Comparison of ENCODE assay signal across 16 mouse cellular contexts in the genomic region with DNA sequence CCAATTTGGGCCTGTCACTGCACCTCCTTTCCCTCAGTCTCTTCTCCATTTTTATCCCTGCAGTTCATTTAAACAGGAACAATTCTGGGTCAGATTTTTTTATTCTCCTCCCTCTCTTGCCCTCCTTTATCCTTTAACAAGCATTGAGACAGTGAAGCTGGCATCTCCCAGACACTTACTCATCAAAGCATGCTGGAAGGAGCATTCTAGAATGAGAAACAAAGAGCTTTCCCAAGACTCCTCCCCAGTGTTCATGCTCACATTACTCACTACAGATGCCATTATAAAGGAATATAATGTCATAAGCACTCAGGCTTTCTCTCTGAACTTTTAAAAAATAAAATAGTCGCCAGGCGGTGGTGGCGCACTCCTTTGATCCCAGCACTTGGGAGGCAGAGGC. TPM values are rescaled to one million over a fixed set of nuclear protein-coding genes. Genes with fewer than 3 reads are reported as not detected.
A peak's percentile ranks its signal among the peaks of the same experiment; 100 is the strongest.
DNase-seq lines count a peak whose midpoint lies in the region; ATAC-seq lines count a peak whose summit lies in the region.
"Had no signal": no experiment of that assay in that cellular context is flagged by ENCODE, and none has a peak within 500 bp of the region (broad histone marks: within the 10 kb centered on the region; RNA-seq: fewer than 3 reads in every experiment).

No protein-coding gene starts in this region.

- DNase-seq in frontal cortex, postnatal 25 days (ENCODE audit: low spot score in 2 of 2) = no peak
- peak; percentile 34 for DNase-seq in NIH3T3 (ENCODE audit: low read depth)
- peak; percentile 2 for DNase-seq in telencephalon, adult 2 months (ENCODE audit: low read depth, low spot score)
- no peak for DNase-seq in embryo, embryonic 9.5 days (ENCODE audit: extremely low spot score)
- DNase-seq in urinary bladder, adult 2 months (ENCODE audit: low spot score) = no peak
- DNase-seq: adrenal gland, adult 2 months; adrenal gland, postnatal 10 days; adrenal gland, postnatal 25 days; cerebellum, adult 11-12 months; cerebellum, adult 2 months; cerebellum, adult 9-10 months; cerebellum, postnatal 10 days; cerebellum, postnatal 25 days had no signal

- ATAC-seq in frontal cortex, adult (ENCODE audit: low TSS enrichment) = peak; percentile 81
- ATAC-seq: forebrain, embryonic 14.5 days; forebrain, embryonic 16.5 days had no signal

RNA-seq across cellular contexts. Expression of gene Fbxo30, which starts 54.7 kb away (rescaled TPM):
- polyA plus RNA-seq in urinary bladder, adult 2 months (2012; rRNA removed) = 24.7 and 33.3 TPM in 2 replicates

Comparison
In these comparisons a context has a peak if more than half of its experiments do, and no peak if none do; other contexts are left out.
1. DNase-seq: peak in NIH3T3 (single experiment) and telencephalon, adult 2 months (single experiment); none in frontal cortex, postnatal 25 days (0 of 2), embryo, embryonic 9.5 days (single experiment) and urinary bladder, adult 2 months (single experiment).